Mouse (Mus musculus): ENCODE data around the gene Ifitm1. TPM values are rescaled to one million over a fixed set of nuclear protein-coding genes. Genes with fewer than 3 reads are reported as not detected.

The Ifitm1 gene
- polyA plus RNA-seq, 1 experiment from 2014 or later = 15.2 TPM

DNA sequence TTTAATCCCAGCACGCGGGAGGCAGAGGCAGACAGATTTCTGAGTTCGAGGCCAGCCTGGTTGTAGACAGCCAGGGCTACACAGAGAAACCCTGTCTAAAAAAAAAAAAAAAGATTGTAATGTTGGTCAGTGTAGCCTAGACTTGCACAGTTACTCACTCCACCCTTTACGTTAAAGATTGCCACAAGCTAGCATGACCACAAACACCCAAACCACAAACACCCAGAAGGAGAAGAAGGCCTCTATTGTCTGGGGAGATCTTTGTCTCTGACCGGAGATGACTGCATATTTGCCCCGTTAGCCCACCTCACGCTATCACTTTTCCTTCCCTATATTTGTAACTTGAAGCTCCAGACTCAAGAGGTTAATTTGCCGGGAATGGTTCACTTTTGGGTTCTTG is 14.7 kb downstream of the Ifitm1 start:
- H3K27ac ChIP-seq (ENCODE audit: low read length) = no peak overlapping the region
- ATAC-seq (ENCODE audit: low read depth) = 0 out of 2 replicates have a peak, but pooled peaks have one; percentile 35

DNA sequence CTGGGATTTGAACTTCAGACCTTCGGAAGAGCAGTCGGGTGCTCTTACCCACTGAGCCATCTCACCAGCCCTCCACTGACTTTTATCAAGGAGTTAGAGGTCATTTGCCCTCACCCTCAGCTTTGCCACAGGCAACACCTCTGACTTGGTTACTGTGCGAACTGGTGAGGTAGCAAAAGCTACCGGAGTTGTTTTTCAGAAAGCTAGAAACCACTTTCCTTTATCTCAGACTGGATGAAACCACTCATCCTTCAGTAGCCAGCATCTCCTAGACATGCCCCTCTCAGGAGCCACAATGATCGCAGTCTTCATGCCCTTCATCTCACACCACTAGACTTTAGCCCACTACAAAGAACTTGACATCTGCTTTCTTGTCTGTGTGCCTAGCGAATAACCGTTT is 15.9 kb downstream of the Ifitm1 start:
- WGBS (ENCODE audit: insufficient replicate concordance) = 42% methylated on average over 7 of the region's 7 CpGs
- Histone ChIP-seq H3K9ac (ENCODE audit: low read depth, low read length) (no peak overlapping the region), H3K4me1 (ENCODE audit: control insufficient read depth, low read depth, low read length) (no peaks in the 10 kb centered on the region; the same call in 1 of the 2 replicates), H3K9me3 (replicated peaks; ENCODE audit: control insufficient read depth, low read length) (no peaks in the 10 kb centered on the region), H3K4me3 (ENCODE audit: low read depth, low read length) (no peak overlapping the region), H3K27me3 (ENCODE audit: control insufficient read depth, insufficient read depth, low read depth, low read length) (no peaks in the 10 kb centered on the region), H3K4me2 (ENCODE audit: low read depth, low read length) (no peak overlapping the region), H3K27ac (ENCODE audit: low read length) (no peak overlapping the region), H3K36me3 (ENCODE audit: control insufficient read depth, insufficient read depth) (no peaks in the 10 kb centered on the region)
- ATAC-seq (ENCODE audit: low read depth) = no peak

More for the DNA sequence above, 14.7 kb downstream of the Ifitm1 start:
- Histone ChIP-seq H3K36me3 (ENCODE audit: control insufficient read depth, insufficient read depth) (no peaks in the 10 kb centered on the region), H3K4me2 (ENCODE audit: low read depth, low read length) (no peak overlapping the region), H3K4me3 (ENCODE audit: low read depth, low read length) (no peak overlapping the region), H3K27me3 (ENCODE audit: control insufficient read depth, insufficient read depth, low read depth, low read length) (no peaks in the 10 kb centered on the region), H3K9ac (ENCODE audit: low read depth, low read length) (no peak overlapping the region), H3K9me3 (replicated peaks; ENCODE audit: control insufficient read depth, low read length) (no peaks in the 10 kb centered on the region), H3K4me1 (ENCODE audit: control insufficient read depth, low read depth, low read length) (no peaks in the 10 kb centered on the region)
- 25% methylated on average over 8 of the region's 8 CpGs for WGBS (ENCODE audit: insufficient replicate concordance)

DNA sequence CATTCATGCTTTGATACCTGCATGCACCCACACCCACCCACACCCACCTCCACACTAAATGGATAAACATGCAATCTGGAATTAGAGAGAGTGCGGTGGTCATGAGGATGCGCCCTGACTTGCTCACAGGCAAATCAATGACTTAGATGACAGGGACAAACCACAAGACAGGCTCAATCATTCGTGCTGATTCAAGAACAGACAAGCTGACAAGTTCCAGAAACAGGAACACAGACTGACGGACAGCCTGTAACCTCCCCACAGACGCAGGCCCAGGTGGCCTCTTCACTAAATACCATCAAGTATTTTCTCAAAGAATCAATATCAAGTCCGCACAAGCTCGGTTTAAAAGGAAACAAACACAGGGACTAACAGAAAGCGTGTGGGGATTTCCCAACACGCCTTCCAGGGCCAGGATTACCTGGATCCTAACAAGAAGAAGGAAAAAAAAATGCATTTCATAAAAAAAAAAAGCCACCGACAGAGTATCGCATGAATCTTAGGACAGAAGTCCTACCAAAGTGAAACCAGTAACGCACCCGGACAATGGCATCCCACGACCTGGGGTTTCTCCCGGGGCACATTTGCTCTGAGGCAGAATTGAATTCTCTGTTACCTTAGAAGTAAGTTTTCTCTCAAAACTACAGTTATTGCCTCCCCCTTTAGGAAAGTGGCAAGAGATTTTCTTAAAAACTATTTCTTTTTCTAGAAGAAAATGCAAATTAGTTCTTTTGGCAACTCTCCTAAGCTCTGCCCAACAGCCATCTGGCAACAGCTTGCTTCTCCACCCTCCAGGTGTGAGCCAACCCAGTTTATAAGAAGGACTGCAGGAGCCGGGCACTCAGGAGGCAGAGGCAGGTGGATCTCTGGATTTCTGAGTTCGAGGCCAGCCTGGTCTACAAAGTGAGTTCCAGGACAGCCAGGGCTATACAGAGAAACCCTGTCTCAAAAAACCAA is 20.4 kb downstream of the Ifitm1 start:
- no peak overlapping the region for H3K4me2 ChIP-seq (ENCODE audit: low read depth, low read length)

DNA sequence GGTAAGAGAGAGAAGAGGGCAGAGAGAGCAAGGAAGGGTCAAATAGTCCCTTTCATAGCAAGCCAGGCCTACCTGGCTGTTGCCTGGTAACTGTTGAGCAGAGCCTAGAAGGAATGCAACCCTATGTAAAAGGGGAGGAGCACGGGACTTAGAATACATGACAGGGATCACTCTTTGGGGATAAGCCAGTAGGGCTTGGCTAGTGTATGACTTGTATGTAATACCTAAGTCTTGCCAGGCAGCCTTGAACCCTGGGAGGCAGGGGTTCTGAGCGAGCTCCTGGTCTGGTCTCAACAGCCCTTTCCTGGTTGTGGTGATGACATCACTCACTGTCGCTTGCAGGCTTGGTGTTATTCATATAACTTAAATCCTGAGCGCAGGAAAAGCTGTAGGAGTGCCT is 22.0 kb downstream of the Ifitm1 start:
- no peak overlapping the region for H3K4me3 ChIP-seq (ENCODE audit: low read depth, low read length)
- H3K27me3 ChIP-seq (ENCODE audit: control insufficient read depth, insufficient read depth, low read depth, low read length) = no peaks in the 10 kb centered on the region
- H3K27ac ChIP-seq (ENCODE audit: low read length) = no peak overlapping the region
- 49% methylated on average over 4 of the region's 4 CpGs for WGBS (ENCODE audit: insufficient replicate concordance)
- no peak overlapping the region for H3K4me2 ChIP-seq (ENCODE audit: low read depth, low read length)
- H3K36me3 ChIP-seq (ENCODE audit: control insufficient read depth, insufficient read depth) = no peaks in the 10 kb centered on the region
- peaks cover 2% of the 10 kb centered on the region for H3K4me1 ChIP-seq (ENCODE audit: control insufficient read depth, low read depth, low read length)
- H3K9me3 ChIP-seq (replicated peaks; ENCODE audit: control insufficient read depth, low read length) = no peaks in the 10 kb centered on the region
- ATAC-seq (ENCODE audit: low read depth) = no peak
- no peak overlapping the region for H3K9ac ChIP-seq (ENCODE audit: low read depth, low read length)

More for the DNA sequence above, 20.4 kb downstream of the Ifitm1 start:
- H3K4me1 ChIP-seq (ENCODE audit: control insufficient read depth, low read depth, low read length) = peaks cover 2% of the 10 kb centered on the region
- no peak for ATAC-seq (ENCODE audit: low read depth)
- no peaks in the 10 kb centered on the region for H3K36me3 ChIP-seq (ENCODE audit: control insufficient read depth, insufficient read depth)
- 52% methylated on average over 17 of the region's 17 CpGs for WGBS (ENCODE audit: insufficient replicate concordance)
- no peaks in the 10 kb centered on the region for H3K27me3 ChIP-seq (ENCODE audit: control insufficient read depth, insufficient read depth, low read depth, low read length)
- no peak overlapping the region for H3K9ac ChIP-seq (ENCODE audit: low read depth, low read length)
- no peak overlapping the region for H3K27ac ChIP-seq (ENCODE audit: low read length)
- no peaks in the 10 kb centered on the region for H3K9me3 ChIP-seq (replicated peaks; ENCODE audit: control insufficient read depth, low read length)
- no peak overlapping the region for H3K4me3 ChIP-seq (ENCODE audit: low read depth, low read length)

DNA sequence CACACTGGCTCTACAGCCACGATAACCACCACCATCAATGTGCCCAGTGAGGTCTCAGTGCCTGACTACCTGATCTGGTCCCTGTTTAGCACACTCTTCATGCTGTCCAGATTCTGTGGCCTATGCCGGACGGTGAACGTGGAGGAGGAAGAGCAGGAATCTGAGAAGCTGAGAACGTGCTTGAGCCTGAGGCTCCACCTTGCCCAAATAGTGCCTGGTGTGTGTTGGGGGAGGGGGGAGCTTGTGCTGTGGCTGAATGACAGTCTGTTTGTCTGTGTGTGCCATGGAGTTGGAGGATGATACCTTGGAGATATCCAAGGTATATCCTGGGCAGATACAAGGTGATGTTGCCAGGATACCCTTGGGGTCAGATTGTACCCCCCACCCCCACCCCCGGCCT is 23.2 kb downstream of the Ifitm1 start:
- ATAC-seq (ENCODE audit: low read depth) = no peak; the same call in 1 of the 2 replicates
- Histone ChIP-seq H3K27me3 (ENCODE audit: control insufficient read depth, insufficient read depth, low read depth, low read length) (no peaks in the 10 kb centered on the region), H3K27ac (ENCODE audit: low read length) (no peak overlapping the region), H3K4me1 (ENCODE audit: control insufficient read depth, low read depth, low read length) (peaks cover 2% of the 10 kb centered on the region), H3K36me3 (ENCODE audit: control insufficient read depth, insufficient read depth) (no peaks in the 10 kb centered on the region), H3K4me3 (ENCODE audit: low read depth, low read length) (no peak overlapping the region), H3K4me2 (ENCODE audit: low read depth, low read length) (no peak overlapping the region), H3K9me3 (replicated peaks; ENCODE audit: control insufficient read depth, low read length) (no peaks in the 10 kb centered on the region), H3K9ac (ENCODE audit: low read depth, low read length) (no peak overlapping the region)
- WGBS (ENCODE audit: insufficient replicate concordance) = 31% methylated on average over 6 of the region's 6 CpGs

DNA sequence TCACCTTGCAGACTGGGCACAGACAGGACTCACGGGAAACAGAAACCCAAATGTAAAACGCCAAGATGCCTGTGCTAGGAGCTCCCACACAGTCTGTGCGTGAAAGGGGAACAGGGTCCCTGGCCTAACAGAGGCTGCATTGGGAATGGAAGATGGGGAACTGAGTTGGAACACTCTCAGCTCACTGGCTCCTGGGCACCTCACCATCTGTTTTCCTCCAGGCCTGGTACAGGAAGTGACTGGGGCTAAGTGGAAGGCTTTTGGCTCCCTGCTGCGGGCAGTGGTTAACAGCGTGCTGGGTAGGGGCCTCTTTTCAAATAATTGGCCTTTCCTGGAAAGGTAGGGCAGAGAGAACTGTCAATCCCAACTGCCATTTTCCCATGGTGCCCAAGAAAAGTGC is 23.6 kb downstream of the Ifitm1 start:
- ATAC-seq (ENCODE audit: low read depth) = no peak
- WGBS (ENCODE audit: insufficient replicate concordance) = 24% methylated on average over 5 of the region's 5 CpGs

DNA sequence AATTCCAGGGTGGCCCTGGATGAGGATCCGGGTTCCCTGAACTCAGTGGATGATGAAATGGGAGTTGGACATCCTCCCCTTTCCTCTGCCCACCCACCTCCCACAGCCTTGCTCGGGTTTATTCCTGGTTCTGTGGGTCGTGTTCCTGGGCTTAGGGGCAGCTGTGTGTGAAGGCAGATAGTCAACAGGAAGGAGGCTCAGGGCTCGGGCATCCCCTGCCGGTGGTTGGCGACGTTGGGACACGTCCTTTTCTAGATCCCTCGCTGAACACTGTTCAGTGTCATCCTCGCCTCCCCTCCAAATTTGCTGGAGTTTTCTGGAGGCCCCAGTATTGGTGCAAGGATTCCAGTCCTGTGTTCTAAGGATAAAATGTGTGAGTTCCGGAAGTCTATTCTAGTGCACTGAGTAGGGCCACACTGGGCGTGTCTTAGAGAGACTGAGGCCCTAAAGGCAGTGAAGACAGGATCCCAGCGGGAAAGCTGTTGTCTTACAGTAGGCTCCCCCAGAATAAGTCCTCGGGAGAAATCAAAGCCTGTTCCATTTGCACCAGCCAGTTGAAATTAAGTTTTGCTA is 24.2 kb downstream of the Ifitm1 start:
- H3K9ac ChIP-seq (ENCODE audit: low read depth, low read length) = no peak overlapping the region
- WGBS (ENCODE audit: insufficient replicate concordance) = 30% methylated on average over 14 of the region's 14 CpGs

More for the DNA sequence above, 23.6 kb downstream of the Ifitm1 start:
- Histone ChIP-seq H3K27me3 (ENCODE audit: control insufficient read depth, insufficient read depth, low read depth, low read length) (no peaks in the 10 kb centered on the region), H3K9me3 (replicated peaks; ENCODE audit: control insufficient read depth, low read length) (no peaks in the 10 kb centered on the region), H3K4me1 (ENCODE audit: control insufficient read depth, low read depth, low read length) (peaks cover 2% of the 10 kb centered on the region), H3K36me3 (ENCODE audit: control insufficient read depth, insufficient read depth) (no peaks in the 10 kb centered on the region), H3K27ac (ENCODE audit: low read length) (no peak overlapping the region), H3K4me3 (ENCODE audit: low read depth, low read length) (no peak overlapping the region), H3K9ac (ENCODE audit: low read depth, low read length) (no peak overlapping the region), H3K4me2 (ENCODE audit: low read depth, low read length) (no peak overlapping the region)

DNA sequence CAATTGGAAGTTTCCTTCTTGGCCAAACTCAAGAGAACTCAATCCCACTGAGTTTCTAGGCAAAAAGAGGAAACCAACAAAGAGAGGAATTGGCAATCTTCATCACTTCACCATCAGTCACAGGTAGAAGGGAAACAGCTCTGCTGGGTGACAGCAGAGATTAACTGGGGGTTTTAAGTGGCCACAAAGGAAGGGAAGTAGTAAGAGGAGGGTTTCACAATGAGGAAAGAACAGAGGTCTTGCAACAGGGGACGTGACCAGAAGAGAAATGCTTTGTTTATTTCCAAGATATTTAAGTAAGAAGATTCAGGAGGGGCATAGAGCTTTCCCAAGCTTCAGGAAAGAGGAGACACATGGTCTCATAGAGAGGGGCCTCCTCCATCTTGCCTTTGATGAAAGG is 30.8 kb downstream of the Ifitm1 start:
- H3K9ac ChIP-seq (ENCODE audit: low read depth, low read length) = no peak overlapping the region
- H3K36me3 ChIP-seq (ENCODE audit: control insufficient read depth, insufficient read depth) = no peaks in the 10 kb centered on the region
- no peak overlapping the region for H3K4me3 ChIP-seq (ENCODE audit: low read depth, low read length)
- ATAC-seq (ENCODE audit: low read depth) = no peak
- H3K27ac ChIP-seq (ENCODE audit: low read length) = no peak overlapping the region
- H3K4me1 ChIP-seq (ENCODE audit: control insufficient read depth, low read depth, low read length) = no peaks in the 10 kb centered on the region
- H3K4me2 ChIP-seq (ENCODE audit: low read depth, low read length) = no peak overlapping the region
- no peaks in the 10 kb centered on the region for H3K27me3 ChIP-seq (ENCODE audit: control insufficient read depth, insufficient read depth, low read depth, low read length)
- 14% methylated on average over 1 of the region's 1 CpGs for WGBS (ENCODE audit: insufficient replicate concordance)
- no peaks in the 10 kb centered on the region for H3K9me3 ChIP-seq (replicated peaks; ENCODE audit: control insufficient read depth, low read length)

More for the DNA sequence above, 24.2 kb downstream of the Ifitm1 start:
- peaks cover 2% of the 10 kb centered on the region for H3K4me1 ChIP-seq (ENCODE audit: control insufficient read depth, low read depth, low read length)
- no peak overlapping the region for H3K4me3 ChIP-seq (ENCODE audit: low read depth, low read length)
- no peak overlapping the region for H3K27ac ChIP-seq (ENCODE audit: low read length)
- no peaks in the 10 kb centered on the region for H3K9me3 ChIP-seq (replicated peaks; ENCODE audit: control insufficient read depth, low read length)
- no peak overlapping the region for H3K4me2 ChIP-seq (ENCODE audit: low read depth, low read length)
- H3K36me3 ChIP-seq (ENCODE audit: control insufficient read depth, insufficient read depth) = no peaks in the 10 kb centered on the region
- no peaks in the 10 kb centered on the region for H3K27me3 ChIP-seq (ENCODE audit: control insufficient read depth, insufficient read depth, low read depth, low read length)
- no peak for ATAC-seq (ENCODE audit: low read depth)
